29 mouse cellular contexts compared by ENCODE assay signal in the genomic region with DNA sequence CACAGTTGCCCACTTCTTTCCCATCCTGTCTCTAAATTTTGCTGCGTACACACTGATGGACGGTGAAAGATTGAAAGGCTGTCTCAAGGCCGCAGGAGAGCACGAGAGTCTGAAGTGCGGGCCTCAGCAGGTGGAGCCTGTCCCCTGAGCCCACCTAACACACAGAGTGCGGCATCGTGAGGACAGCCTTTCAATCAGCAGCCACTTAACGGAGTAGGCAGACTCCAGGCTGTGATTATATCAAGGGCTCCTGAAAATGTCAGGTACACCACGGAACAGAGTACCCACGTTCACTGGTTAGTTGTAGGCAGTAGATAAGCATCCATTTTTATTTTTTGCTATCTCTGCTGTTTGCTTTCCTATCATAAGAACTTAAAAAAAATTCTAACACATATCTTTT. TPM values are rescaled to one million over a fixed set of nuclear protein-coding genes. Genes with fewer than 3 reads are reported as not detected.
A peak's percentile ranks its signal among the peaks of the same experiment; 100 is the strongest.
DNase-seq lines count a peak whose midpoint lies in the region; ATAC-seq and TF ChIP-seq lines count a peak whose summit lies in the region.
"Had no signal": no experiment of that assay in that cellular context is flagged by ENCODE, and none has a peak within 500 bp of the region (broad histone marks: within the 10 kb centered on the region; RNA-seq: fewer than 3 reads in every experiment).

No protein-coding gene starts in this region.

- H3K9me3 ChIP-seq in forebrain, embryonic 10.5 days = no peaks in the 10 kb centered on the region
- H3K9me3 ChIP-seq in forebrain, embryonic 14.5 days (replicated peaks; ENCODE audit: control insufficient read depth, low read length) = no peaks in the 10 kb centered on the region
- H3K9me3 ChIP-seq in neural tube, embryonic 13.5 days = no peaks in the 10 kb centered on the region
- H3K9me3 ChIP-seq in neural tube, embryonic 15.5 days (replicated peaks) = no peaks in the 10 kb centered on the region
- H3K9me3 ChIP-seq: embryonic facial prominence, embryonic 15.5 days; heart, embryonic 10.5 days had no signal

- no peak for TF ChIP-seq CTCF in layer of hippocampus, adult 2 months (conservative IDR thresholded peaks at IDR 0.05)

- DNase-seq in forebrain, embryonic 10.5 days (ENCODE audit: extremely low spot score, low spot score) = peak; percentile 6
- no peak for DNase-seq in forebrain, embryonic 14.5 days (ENCODE audit: low spot score)
- no peak for DNase-seq in layer of hippocampus, adult 2 months (ENCODE audit: low spot score in 2 of 2)
- DNase-seq in layer of hippocampus, postnatal 36 days = no peak
- no peak for DNase-seq in thymus, postnatal 36 days
- DNase-seq: adrenal gland, adult 8-10 months; B cell, adult 2 months; cerebellum, adult 11 months; cerebellum, adult 8-10 months; gastrocnemius, adult 2 months; gastrocnemius, postnatal 36 days had no signal

- ATAC-seq in forebrain, embryonic 14.5 days = no peak
- ATAC-seq in neural tube, embryonic 13.5 days (ENCODE audit: low read depth) = no peak; the same call in 1 of the 2 replicates
- ATAC-seq in neural tube, embryonic 15.5 days (ENCODE audit: low FRiP score) = no peak
- ATAC-seq: CD4-positive, CD25-positive, alpha-beta regulatory T cell, adult 4 months; forebrain, embryonic 16.5 days had no signal

- H3K36me3 ChIP-seq in forebrain, embryonic 10.5 days (replicated peaks) = no peaks in the 10 kb centered on the region
- no peaks in the 10 kb centered on the region for H3K36me3 ChIP-seq in forebrain, embryonic 14.5 days (ENCODE audit: control insufficient read depth, insufficient read depth, low read length)
- no peaks in the 10 kb centered on the region for H3K36me3 ChIP-seq in neural tube, embryonic 13.5 days
- no peaks in the 10 kb centered on the region for H3K36me3 ChIP-seq in neural tube, embryonic 15.5 days
- H3K36me3 ChIP-seq: embryonic facial prominence, embryonic 15.5 days; G1E; heart, embryonic 10.5 days had no signal

- no peak overlapping the region for H3K27ac ChIP-seq in forebrain, embryonic 10.5 days
- no peak overlapping the region for H3K27ac ChIP-seq in forebrain, embryonic 14.5 days (ENCODE audit: low read depth, low read length)
- peak overlapping the region; percentile 46; the same call in 1 of the 2 replicates for H3K27ac ChIP-seq in layer of hippocampus, adult 2 months
- no peak overlapping the region; the same call in 1 of the 2 replicates for H3K27ac ChIP-seq in neural tube, embryonic 13.5 days (replicated peaks)
- no peak overlapping the region for H3K27ac ChIP-seq in neural tube, embryonic 15.5 days (replicated peaks)
- H3K27ac ChIP-seq: embryonic facial prominence, embryonic 15.5 days; gastrocnemius, adult 2 months; heart, embryonic 10.5 days; hindbrain, embryonic 14.5 days had no signal

- H3K4me1 ChIP-seq in forebrain, embryonic 10.5 days = no peaks in the 10 kb centered on the region
- H3K4me1 ChIP-seq in forebrain, embryonic 14.5 days (ENCODE audit: control insufficient read depth, insufficient read depth, low read length) = no peaks in the 10 kb centered on the region
- no peaks in the 10 kb centered on the region for H3K4me1 ChIP-seq in neural tube, embryonic 13.5 days (replicated peaks)
- 0 out of 2 replicates have a peak, but pooled peaks cover 3% of the 10 kb centered on the region for H3K4me1 ChIP-seq in neural tube, embryonic 15.5 days
- H3K4me1 ChIP-seq: embryonic facial prominence, embryonic 15.5 days had no signal

- H3K4me2 ChIP-seq in forebrain, embryonic 14.5 days (ENCODE audit: low read length) = no peak overlapping the region
- H3K4me2 ChIP-seq in neural tube, embryonic 13.5 days = no peak overlapping the region
- H3K4me2 ChIP-seq in neural tube, embryonic 15.5 days = no peak overlapping the region
- H3K4me2 ChIP-seq: embryonic facial prominence, embryonic 15.5 days; hindbrain, embryonic 14.5 days had no signal

- H3K4me3 ChIP-seq in forebrain, embryonic 10.5 days = no peak overlapping the region
- H3K4me3 ChIP-seq in forebrain, embryonic 14.5 days (ENCODE audit: low read depth, low read length) = no peak overlapping the region
- no peak overlapping the region for H3K4me3 ChIP-seq in layer of hippocampus, adult 2 months
- no peak overlapping the region for H3K4me3 ChIP-seq in neural tube, embryonic 13.5 days
- no peak overlapping the region for H3K4me3 ChIP-seq in neural tube, embryonic 15.5 days (replicated peaks)
- H3K4me3 ChIP-seq: embryonic facial prominence, embryonic 15.5 days; erythroblast, embryonic 14.5 days; gastrocnemius, adult 2 months; heart, embryonic 10.5 days had no signal

- no peak overlapping the region for H3K9ac ChIP-seq in forebrain, embryonic 14.5 days (ENCODE audit: low read length)
- 0 out of 2 replicates have a peak overlapping the region, but pooled peaks have one; percentile 22 for H3K9ac ChIP-seq in neural tube, embryonic 13.5 days
- H3K9ac ChIP-seq in neural tube, embryonic 15.5 days (replicated peaks) = no peak overlapping the region
- H3K9ac ChIP-seq: embryonic facial prominence, embryonic 15.5 days; hindbrain, embryonic 14.5 days had no signal

- WGBS in forebrain, embryonic 10.5 days = 91% methylated on average over 10 of the region's 10 CpGs
- 84% methylated on average over 10 of the region's 10 CpGs for WGBS in forebrain, embryonic 14.5 days
- 59% methylated on average over 10 of the region's 10 CpGs for WGBS in neural tube, embryonic 13.5 days
- 63% methylated on average over 10 of the region's 10 CpGs for WGBS in neural tube, embryonic 15.5 days

- H3K27me3 ChIP-seq in forebrain, embryonic 10.5 days (ENCODE audit: poor library complexity, severe bottlenecking) = no peaks in the 10 kb centered on the region
- H3K27me3 ChIP-seq in forebrain, embryonic 14.5 days (replicated peaks; ENCODE audit: control insufficient read depth, insufficient read depth, low read length) = no peaks in the 10 kb centered on the region
- H3K27me3 ChIP-seq in neural tube, embryonic 13.5 days = no peaks in the 10 kb centered on the region
- H3K27me3 ChIP-seq in neural tube, embryonic 15.5 days (replicated peaks) = no peaks in the 10 kb centered on the region
- H3K27me3 ChIP-seq: embryonic facial prominence, embryonic 15.5 days had no signal

RNA-seq across cellular contexts. Expression of a gene that starts 47.6 kb away (rescaled TPM):
- polyA plus RNA-seq in forebrain, embryonic 10.5 days (2016; fragmentation: Nextera tagmentation; extraction: Ambion mirVana) = not detected in 2 replicates
- not detected in 2 replicates for polyA plus RNA-seq in forebrain, embryonic 14.5 days (2014; fragmentation: Nextera tagmentation; extraction: Ambion mirVana)
- not detected for total RNA-seq in layer of hippocampus, adult 2 months (2021)
- not detected for total RNA-seq in layer of hippocampus, postnatal 36 days (2021)
- not detected in 2 replicates for polyA plus RNA-seq in neural tube, embryonic 13.5 days (2015; fragmentation: Nextera tagmentation; extraction: Ambion mirVana)
- polyA plus RNA-seq in neural tube, embryonic 15.5 days (2015; fragmentation: Nextera tagmentation; extraction: Ambion mirVana) = not detected in 2 replicates
- total RNA-seq: adrenal gland, adult 8-10 months; adrenal gland, postnatal 36 days; common myeloid progenitor, adult 5-6 weeks; G1E; gastrocnemius, adult 2 months; gastrocnemius, postnatal 36 days; heart, adult 18-20 months; heart, postnatal 10 days; hematopoietic stem cell, adult 5-6 weeks had no signal
- polyA plus RNA-seq: CD4-positive, CD25-positive, alpha-beta regulatory T cell, adult 4 months; embryonic facial prominence, embryonic 11.5 days; embryonic facial prominence, embryonic 15.5 days; erythroblast, embryonic 14.5 days; forebrain, embryonic 11.5 days; forebrain, embryonic 16.5 days; frontal cortex, adult 2 months; G1E; heart, embryonic 10.5 days; heart, embryonic 14.5 days; hindbrain, embryonic 14.5 days had no signal
